Mouse (Mus musculus) 3134 (cell line): ENCODE measurements around the gene Zfp322a.
A peak's percentile ranks its signal among the peaks of the same experiment; 100 is the strongest.

Experiments
- DNase-seq: peaks from one replicate; pipeline ENCODE4 v3.0.0-alpha.2; 2011; ENCODE audit warnings: low spot score; ENCODE audit not compliant: insufficient read length; ENCODE audit errors: extremely low read depth

The Zfp322a gene

GRCm38 (mm10) chr13:23368583-23369420 is at the start of gene Zfp322a:
TSS of gene Zfp322a (minus strand) at chr13:23369208.
- DNase-seq, result peak; percentile 96

- peak; percentile 62 for DNase-seq
These were observed 43.9 kb upstream of the Zfp322a start for GRCm38 (mm10) chr13:23412630-23413521.

GRCm38 (mm10) chr13:23412211-23412629 is 43.2 kb upstream of the Zfp322a start:
- no peak for DNase-seq

GRCm38 (mm10) chr13:23411311-23412210 is 42.6 kb upstream of the Zfp322a start:
- peak; percentile 35 for DNase-seq

GRCm38 (mm10) chr13:23410632-23411031 is 41.6 kb upstream of the Zfp322a start:
- DNase-seq, result no peak

- DNase-seq, result peak; percentile 48
These were observed 33.6 kb upstream of the Zfp322a start for GRCm38 (mm10) chr13:23402626-23403025.

GRCm38 (mm10) chr13:23401683-23402527 is 32.9 kb upstream of the Zfp322a start:
- peak; percentile 82 for DNase-seq

- peak; percentile 73 for DNase-seq
These were observed 32.0 kb upstream of the Zfp322a start for GRCm38 (mm10) chr13:23400771-23401682.

- DNase-seq, result peak; percentile 36
These were observed 27.9 kb upstream of the Zfp322a start for GRCm38 (mm10) chr13:23396913-23397312.

- DNase-seq, result no peak
These were observed 27.3 kb upstream of the Zfp322a start for GRCm38 (mm10) chr13:23396246-23396703.

GRCm38 (mm10) chr13:23395301-23396245 is 26.6 kb upstream of the Zfp322a start:
- DNase-seq, result no peak

GRCm38 (mm10) chr13:23387548-23387947 is 18.5 kb upstream of the Zfp322a start:
- DNase-seq, result no peak

- DNase-seq, result no peak
These were observed 14.1 kb upstream of the Zfp322a start for GRCm38 (mm10) chr13:23383127-23383526.

GRCm38 (mm10) chr13:23372433-23372832 is 3.4 kb upstream of the Zfp322a start:
- no peak for DNase-seq

GRCm38 (mm10) chr13:23370075-23370474 is 1.1 kb upstream of the Zfp322a start:
- DNase-seq, result no peak

- no peak for DNase-seq
These were observed 385 bp upstream of the Zfp322a start for GRCm38 (mm10) chr13:23369421-23369765.

GRCm38 (mm10) chr13:23361536-23361935 is 7.5 kb downstream of the Zfp322a start:
- no peak for DNase-seq
